Mouse (Mus musculus) kidney, adult 2 months (tissue): ENCODE measurements around the gene Smim15. TPM values are rescaled to one million over a fixed set of nuclear protein-coding genes. Genes with fewer than 3 reads are reported as not detected.

Experiments
- DNase-seq: peaks from one replicate; pipeline ENCODE4 v3.0.0; 2021
- H3K27ac ChIP-seq: fragments of 200-500 bp; 2 replicates; pipeline ENCODE4 v1.5.1; 2012; ENCODE audit warnings: low read depth, low read length, control low read depth, inconsistent platforms; ENCODE audit not compliant: insufficient read depth
- H3K27me3 ChIP-seq: fragments of 200-500 bp; replicated peaks from 2 replicates; pipeline ENCODE4 v1.6.1; 2012; ENCODE audit warnings: mild to moderate bottlenecking, moderate library complexity, low read length, inconsistent platforms; ENCODE audit not compliant: control insufficient read depth, insufficient read depth
- H3K36me3 ChIP-seq: fragments of 200-500 bp; 2 replicates; pipeline ENCODE4 v1.6.1; 2012; ENCODE audit warnings: mild to moderate bottlenecking, moderate library complexity, low read length, inconsistent platforms; ENCODE audit not compliant: control insufficient read depth, insufficient read depth
- H3K4me1 ChIP-seq: fragments of 200-500 bp; 2 replicates; pipeline ENCODE4 v1.6.1; 2011; ENCODE audit warnings: low read length; ENCODE audit not compliant: control insufficient read depth, insufficient read depth
- H3K4me3 ChIP-seq: fragments of 200-500 bp; 2 replicates; pipeline ENCODE4 v1.5.1; 2011; ENCODE audit warnings: mild to moderate bottlenecking, low read depth, low read length, control low read depth; ENCODE audit not compliant: insufficient read depth
- CTCF ChIP-seq: fragments of 200-500 bp; conservative IDR thresholded peaks from 2 replicates; pipeline ENCODE4 v1.5.1; 2011; ENCODE audit warnings: low read depth, mild to moderate bottlenecking, control low read depth, low read length, moderate library complexity, mixed read lengths; ENCODE audit not compliant: insufficient read depth, insufficient read length
- POLR2A ChIP-seq: fragments of 200-500 bp; IDR thresholded peaks from one replicate; pipeline ENCODE4 v1.6.1; 2011; ENCODE audit warnings: low read depth, low read length, control low read depth
- WGBS: fragments of 180-500 bp; shearing (Covaris S2); methylation state at CpG from one replicate; pipeline ENCODE4 v1.1.7; 2018; 5-methylcytosine and 5-hydroxymethylcytosine counted together
- polyA plus RNA-seq: library from polyadenylated mRNA; depleted of rRNA; stranded (reverse); fragments of >200 nt; gene quantifications from 2 replicates; pipeline ENCODE4 v1.2.3, GENCODE M21; 2012; rRNA removed

The Smim15 gene
- polyA plus RNA-seq, result 7.9 and 12.5 TPM in 2 replicates

DNA sequence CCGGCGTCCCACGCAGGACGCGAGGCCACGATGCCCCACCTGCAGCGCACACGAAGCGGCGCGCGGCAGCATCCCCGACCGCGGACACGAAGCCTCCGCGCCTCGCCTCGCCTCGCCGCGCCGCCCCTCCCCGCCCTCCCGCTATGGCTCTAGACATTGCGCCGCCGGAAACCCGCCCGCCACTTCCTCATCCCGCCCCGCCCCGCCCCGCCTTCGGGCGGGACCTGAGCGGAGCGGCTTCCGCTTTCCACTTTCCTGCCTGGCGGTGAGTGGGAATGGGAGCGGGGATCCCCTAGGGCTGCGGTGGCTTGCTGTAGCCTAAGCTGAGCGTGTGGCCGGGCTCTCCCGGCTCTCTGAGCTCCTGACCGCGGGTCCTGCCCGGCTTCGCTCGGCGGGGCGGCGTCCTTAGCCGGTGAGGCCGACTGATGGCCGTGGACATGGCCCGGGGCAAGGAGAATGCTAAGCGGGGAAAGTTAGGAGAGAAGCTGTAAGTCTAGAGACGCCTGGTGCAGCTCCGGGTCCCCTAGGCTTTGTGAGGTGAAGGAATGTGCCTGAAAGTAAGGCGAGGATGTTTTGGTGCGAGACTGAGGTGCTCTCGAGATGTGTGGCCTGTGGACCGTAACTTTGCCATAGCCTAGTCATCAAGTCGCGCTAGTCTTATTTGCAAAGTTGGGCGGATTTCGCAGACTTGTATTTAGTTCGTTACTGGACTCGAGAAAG, at the start of gene Smim15:
Smim15 (plus strand) TSS at position 225 of the 720 bp plus-strand sequence.
- H3K4me1 ChIP-seq, result peaks cover 13% of the 10 kb centered on the region
- H3K36me3 ChIP-seq, result no peaks in the 10 kb centered on the region
- WGBS, result under 1% methylated on average over 64 of the region's 71 CpGs
- H3K27ac ChIP-seq, result peak within 1 kb of the TSS; percentile 100
- H3K27me3 ChIP-seq, result no peaks in the 10 kb centered on the region
- peak within 1 kb of the TSS; percentile 89 for H3K4me3 ChIP-seq
- DNase-seq, result peak; percentile 94
- TF ChIP-seq CTCF (no peak), POLR2A (peak; percentile 8)

GRCm38 (mm10) chr13:107995211-107995610, 49.0 kb upstream of the Smim15 start:
- H3K36me3 ChIP-seq, result no peaks in the 10 kb centered on the region
- no peak for TF ChIP-seq POLR2A
- no peak for TF ChIP-seq CTCF
- H3K4me1 ChIP-seq, result no peaks in the 10 kb centered on the region
- no peak for DNase-seq
- 78% methylated on average over 7 of the region's 7 CpGs for WGBS
- no peaks in the 10 kb centered on the region for H3K27me3 ChIP-seq
- no peak overlapping the region for H3K27ac ChIP-seq
- no peak overlapping the region for H3K4me3 ChIP-seq

- no peak for DNase-seq
- no peaks in the 10 kb centered on the region for H3K36me3 ChIP-seq
- H3K27me3 ChIP-seq, result no peaks in the 10 kb centered on the region
- no peak overlapping the region for H3K4me3 ChIP-seq
- 93% methylated on average over 3 of the region's 3 CpGs for WGBS
- no peaks in the 10 kb centered on the region for H3K4me1 ChIP-seq
- no peak for TF ChIP-seq CTCF
- no peak for TF ChIP-seq POLR2A
- H3K27ac ChIP-seq, result no peak overlapping the region
Measured at GRCm38 (mm10) chr13:107996301-107996700, 47.9 kb upstream of the Smim15 start.

DNA sequence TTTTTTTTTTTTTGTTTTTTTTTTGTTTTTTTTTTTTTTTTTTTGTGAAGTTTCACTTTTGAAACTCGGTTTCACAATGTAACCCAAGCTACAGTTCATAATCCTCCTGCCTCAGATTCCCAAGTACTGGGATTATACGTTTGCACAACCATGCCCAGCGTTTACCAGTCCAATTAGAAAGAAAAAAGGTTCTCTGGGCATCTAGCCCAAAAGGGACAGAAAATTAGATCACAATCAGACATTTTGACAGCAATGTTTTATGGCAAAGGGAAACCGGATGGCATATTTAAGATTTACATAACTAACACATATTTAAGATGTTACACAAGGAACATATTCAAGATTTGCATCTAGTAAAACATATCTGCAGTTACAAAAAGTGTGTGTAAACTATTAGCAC, 36.4 kb upstream of the Smim15 start:
- Histone ChIP-seq H3K4me1 (no peaks in the 10 kb centered on the region), H3K27me3 (no peaks in the 10 kb centered on the region), H3K4me3 (no peak overlapping the region), H3K27ac (no peak overlapping the region), H3K36me3 (no peaks in the 10 kb centered on the region)
- DNase-seq, result no peak
- no peak for TF ChIP-seq CTCF
- WGBS, result 59% methylated on average over 4 of the region's 4 CpGs

DNA sequence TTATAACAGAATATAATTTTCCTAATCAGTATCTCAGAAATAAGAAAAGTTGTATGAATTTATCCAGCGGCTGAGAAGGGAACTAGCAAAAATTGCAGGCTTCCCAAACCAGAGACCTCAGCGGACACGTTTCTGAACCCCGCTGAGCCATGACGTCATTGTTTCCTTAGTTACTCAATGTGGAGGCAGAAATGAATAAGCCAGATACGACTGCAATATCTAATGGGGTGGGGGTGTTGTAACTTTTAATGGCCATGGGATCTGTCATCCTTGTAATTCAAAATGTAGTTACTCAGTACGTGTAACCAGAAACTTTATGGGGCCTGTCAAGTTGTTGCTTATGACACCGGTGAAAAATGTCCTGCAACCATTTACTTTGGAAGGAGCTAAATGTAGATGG, 31.1 kb upstream of the Smim15 start:
- H3K27ac ChIP-seq, result no peak overlapping the region
- WGBS, result 43% methylated on average over 8 of the region's 8 CpGs
- peak; percentile 21 for DNase-seq

GRCm38 (mm10) chr13:108013839-108014238, 30.4 kb upstream of the Smim15 start:
- Histone ChIP-seq H3K27me3 (no peaks in the 10 kb centered on the region), H3K4me1 (peaks cover 2% of the 10 kb centered on the region; the same call in 1 of the 2 replicates), H3K36me3 (no peaks in the 10 kb centered on the region), H3K4me3 (no peak overlapping the region), H3K27ac (no peak overlapping the region)
- DNase-seq, result peak; percentile 86
- 35% methylated on average over 6 of the region's 6 CpGs for whole genome bisulfite sequencing
- no peak for TF ChIP-seq CTCF
- TF ChIP-seq POLR2A, result no peak

More for the DNA sequence above, 31.1 kb upstream of the Smim15 start:
- Histone ChIP-seq H3K4me3 (no peak overlapping the region), H3K36me3 (no peaks in the 10 kb centered on the region), H3K27me3 (no peaks in the 10 kb centered on the region), H3K4me1 (peaks cover 2% of the 10 kb centered on the region; the same call in 1 of the 2 replicates)
- no peak for TF ChIP-seq POLR2A

- DNase-seq, result no peak
- H3K36me3 ChIP-seq, result no peaks in the 10 kb centered on the region
- TF ChIP-seq CTCF (no peak), POLR2A (no peak)
- no peak overlapping the region for H3K27ac ChIP-seq
- H3K27me3 ChIP-seq, result no peaks in the 10 kb centered on the region
- no peak overlapping the region for H3K4me3 ChIP-seq
- 74% methylated on average over 6 of the region's 6 CpGs for WGBS
- H3K4me1 ChIP-seq, result peaks cover 2% of the 10 kb centered on the region; the same call in 1 of the 2 replicates
Measured at GRCm38 (mm10) chr13:108015166-108015565, 29.1 kb upstream of the Smim15 start.

DNA sequence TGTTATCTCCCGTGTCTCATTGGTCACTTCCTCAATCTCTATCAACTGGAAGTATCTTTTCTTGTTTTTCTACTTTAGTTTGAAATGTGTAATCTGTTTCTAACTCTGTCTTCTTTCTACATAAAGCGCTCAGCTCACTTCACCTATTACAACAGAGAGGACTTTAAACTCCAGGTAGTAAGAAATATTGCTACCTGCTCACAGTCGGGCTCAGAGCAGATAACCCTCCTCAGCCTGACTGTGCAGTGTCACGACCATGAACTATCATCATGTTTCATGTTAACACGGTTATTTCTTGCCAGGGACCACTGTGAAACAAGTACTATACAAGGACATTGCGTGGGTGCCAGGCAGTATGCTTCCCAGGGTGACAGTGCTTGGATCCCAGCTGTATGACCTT, 26.9 kb upstream of the Smim15 start:
- Histone ChIP-seq H3K4me1 (peaks cover 2% of the 10 kb centered on the region; the same call in 1 of the 2 replicates), H3K27ac (no peak overlapping the region), H3K4me3 (no peak overlapping the region), H3K36me3 (no peaks in the 10 kb centered on the region), H3K27me3 (no peaks in the 10 kb centered on the region)
- no peak for DNase-seq
- TF ChIP-seq CTCF, result no peak
- no peak for TF ChIP-seq POLR2A
- WGBS, result 74% methylated on average over 6 of the region's 6 CpGs
